Mouse (Mus musculus) frontal cortex, adult (tissue): ENCODE results near the gene Mael.

Experiments used
- ATAC-seq: cut with Nextera tagmentation; 2 replicates; pipeline ENCODE4 v1.9.2; 2017; ENCODE audit warnings: mild to moderate bottlenecking, moderate library complexity, mixed read lengths; ENCODE audit not compliant: low TSS enrichment

Mael gene

DNA sequence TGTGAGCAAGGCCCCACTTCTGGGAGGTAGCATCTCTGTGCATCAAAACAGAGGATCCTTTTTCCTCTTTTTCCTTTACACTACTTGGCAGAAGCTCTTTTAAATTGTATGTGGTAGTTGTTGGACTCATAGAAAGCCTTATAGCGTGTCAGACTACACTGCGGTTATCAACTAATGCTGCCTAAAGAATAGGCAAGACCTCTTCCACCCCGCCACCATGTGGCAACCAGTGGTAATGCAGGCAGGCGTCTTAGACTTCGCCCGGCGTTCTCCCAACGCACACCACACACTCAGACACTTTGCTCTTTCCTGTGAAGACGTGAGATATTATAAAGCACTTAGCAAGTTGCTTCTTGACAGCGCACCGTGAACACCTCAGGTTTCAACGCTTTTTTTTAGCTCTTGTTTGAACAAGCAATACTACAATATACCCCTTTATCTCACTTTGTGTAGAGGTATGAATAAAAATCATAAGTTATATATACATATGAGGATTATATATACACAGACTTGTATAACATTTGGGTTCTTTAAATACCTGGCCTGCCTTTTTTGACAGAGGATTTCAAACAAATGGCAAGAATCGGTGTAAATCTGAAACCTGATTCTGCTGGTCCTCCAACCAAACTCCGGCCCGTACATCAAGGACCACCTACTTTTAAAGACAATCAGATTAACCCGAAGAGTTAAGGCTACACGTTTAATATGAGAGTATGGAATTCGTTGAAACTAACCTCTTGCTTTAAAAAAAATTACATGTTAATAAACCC lies 85.0 kb downstream of the Mael start:
- peak; percentile 91 for ATAC-seq

DNA sequence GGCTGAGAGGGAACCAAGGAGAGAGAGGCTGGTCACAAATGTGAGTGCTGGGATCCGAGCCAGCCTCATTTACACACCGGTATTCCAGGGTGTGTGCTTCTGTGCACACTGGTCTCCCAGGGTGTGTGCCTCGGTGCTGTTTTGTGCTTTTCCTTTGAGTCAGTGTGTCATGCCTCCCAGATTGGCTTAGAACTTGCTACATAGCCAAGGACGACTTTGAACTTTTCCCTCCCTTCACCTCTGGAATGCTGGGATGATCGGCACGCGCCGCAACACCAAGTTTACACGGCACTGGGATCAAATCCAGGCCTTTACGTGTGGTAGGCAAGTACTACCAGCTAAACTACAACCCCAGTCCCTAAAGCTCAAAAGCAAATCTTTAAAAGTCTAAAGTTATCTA lies 86.5 kb downstream of the Mael start:
- ATAC-seq = no peak

DNA sequence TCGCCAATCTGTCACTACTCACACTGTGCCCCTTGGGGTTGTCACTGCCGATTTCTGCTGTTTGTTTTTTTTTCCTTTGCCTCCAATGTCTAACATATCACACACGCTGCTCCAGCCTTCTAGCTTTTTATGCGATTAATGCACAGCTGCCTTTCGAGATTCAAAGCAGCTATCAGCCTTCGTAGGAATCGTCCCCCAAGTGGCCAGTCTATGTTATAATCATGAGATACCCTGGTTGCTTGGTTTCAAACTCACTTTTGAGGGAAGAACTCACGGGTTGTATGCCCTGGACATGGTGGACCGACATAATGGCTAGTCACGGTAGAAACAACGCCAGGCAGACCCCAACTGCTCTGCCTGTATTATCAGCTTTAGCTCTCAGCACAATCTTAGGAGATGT lies 87.2 kb downstream of the Mael start:
- ATAC-seq = no peak
